Mouse (Mus musculus) bone marrow, adult 2 months (tissue): ENCODE data around the gene Irf6.

Experiments
- CTCF ChIP-seq: fragments of 200-500 bp; IDR thresholded peaks from 2 replicates; pipeline ENCODE4 v1.5.1; 2011; ENCODE audit warnings: low read length, control low read depth; ENCODE audit not compliant: control insufficient read depth, insufficient read depth
- POLR2A ChIP-seq: fragments of 200-500 bp; IDR thresholded peaks from 2 replicates; pipeline ENCODE4 v1.6.1; 2011; ENCODE audit warnings: low read depth, mild to moderate bottlenecking, control low read depth, low read length, borderline replicate concordance; ENCODE audit not compliant: control insufficient read depth

DNA sequence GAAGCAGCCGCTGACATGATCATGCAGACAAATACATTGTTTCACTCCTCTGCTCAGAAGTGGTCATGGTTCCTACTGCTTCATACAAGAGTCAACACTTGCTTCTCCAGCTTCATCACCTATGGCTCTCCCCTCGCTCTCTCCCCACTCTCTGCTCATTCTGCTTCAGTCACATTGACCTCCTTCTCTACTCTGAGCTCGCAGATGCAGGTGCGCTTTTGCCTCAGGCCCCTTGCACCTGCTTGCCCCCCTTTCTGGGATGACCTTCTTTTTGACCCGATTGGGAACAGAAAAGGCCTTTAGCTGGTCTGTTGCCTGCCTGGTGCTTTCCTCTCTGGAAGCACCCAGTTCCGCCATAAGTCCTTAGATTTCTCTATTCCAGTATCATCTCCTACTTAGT, 8.4 kb upstream of the Irf6 start:
- no peak for TF ChIP-seq POLR2A
- TF ChIP-seq CTCF, result no peak
